Mouse (Mus musculus) forebrain, embryonic 15.5 days (tissue): ENCODE results near the gene Gm28845. TPM values are rescaled to one million over a fixed set of nuclear protein-coding genes. Genes with fewer than 3 reads are reported as not detected.

ENCODE experiments used
- polyA plus RNA-seq: library from polyadenylated mRNA; unstranded; fragments of >200 nt; fragmentation: Nextera tagmentation; extraction: Ambion mirVana; gene quantifications from 2 replicates; pipeline ENCODE4 v1.2.1, GENCODE M21; 2015

Gm28845 gene
- polyA plus RNA-seq, 1 experiment from 2014 or later, result not detected

Other genes starting within 250 kb of the Gm28845 start
- 10.3 and 10.9 TPM in 2 replicates for gene Plekhm3, start 162.7 kb downstream of the Gm28845 start, polyA plus RNA-seq
- not detected in 2 replicates for gene Akr1cl, start 86.8 kb downstream of the Gm28845 start, polyA plus RNA-seq
- gene Cryge, start 68.4 kb downstream of the Gm28845 start, polyA plus RNA-seq, result not detected in 2 replicates
- gene Crygd, start 56.1 kb downstream of the Gm28845 start, polyA plus RNA-seq, result not detected in 2 replicates
- gene Crygc, start 45.9 kb downstream of the Gm28845 start, polyA plus RNA-seq, result not detected in 2 replicates
- not detected in 2 replicates for gene Crygb, start 37.3 kb downstream of the Gm28845 start, polyA plus RNA-seq
- gene Cryga, start 16.2 kb downstream of the Gm28845 start, polyA plus RNA-seq, result 0.32 TPM in 1 of 2 replicates, not detected in the other
- 0.86 and 0.98 TPM in 2 replicates for gene D630023F18Rik, start 3.7 kb upstream of the Gm28845 start, polyA plus RNA-seq
- gene Idh1, start 66.9 kb upstream of the Gm28845 start, polyA plus RNA-seq, result 450 and 468 TPM in 2 replicates
- 14.3 and 16.5 TPM in 2 replicates for gene Pikfyve, start 67.1 kb upstream of the Gm28845 start, polyA plus RNA-seq
- 1.3 TPM in 2 replicates for gene Pth2r, start 162.5 kb upstream of the Gm28845 start, polyA plus RNA-seq